Mouse (Mus musculus) thymus, adult 2 months (tissue): Measurements from ENCODE around the gene Gtf2h5.

ENCODE experiments used
- CTCF ChIP-seq: fragments of 200-500 bp; IDR thresholded peaks from 2 replicates; pipeline ENCODE4 v1.5.1; 2012; ENCODE audit warnings: mild to moderate bottlenecking, control low read depth, low read length, moderate library complexity, borderline replicate concordance; ENCODE audit not compliant: control insufficient read depth, poor library complexity, insufficient read depth; ENCODE audit errors: extremely low read depth
- POLR2A ChIP-seq: fragments of 200-500 bp; IDR thresholded peaks from 2 replicates; pipeline ENCODE4 v1.6.1; 2012; ENCODE audit warnings: mild to moderate bottlenecking, low read length, control low read depth, moderate library complexity; ENCODE audit not compliant: control insufficient read depth, poor library complexity, insufficient read depth; ENCODE audit errors: extremely low read depth

DNA sequence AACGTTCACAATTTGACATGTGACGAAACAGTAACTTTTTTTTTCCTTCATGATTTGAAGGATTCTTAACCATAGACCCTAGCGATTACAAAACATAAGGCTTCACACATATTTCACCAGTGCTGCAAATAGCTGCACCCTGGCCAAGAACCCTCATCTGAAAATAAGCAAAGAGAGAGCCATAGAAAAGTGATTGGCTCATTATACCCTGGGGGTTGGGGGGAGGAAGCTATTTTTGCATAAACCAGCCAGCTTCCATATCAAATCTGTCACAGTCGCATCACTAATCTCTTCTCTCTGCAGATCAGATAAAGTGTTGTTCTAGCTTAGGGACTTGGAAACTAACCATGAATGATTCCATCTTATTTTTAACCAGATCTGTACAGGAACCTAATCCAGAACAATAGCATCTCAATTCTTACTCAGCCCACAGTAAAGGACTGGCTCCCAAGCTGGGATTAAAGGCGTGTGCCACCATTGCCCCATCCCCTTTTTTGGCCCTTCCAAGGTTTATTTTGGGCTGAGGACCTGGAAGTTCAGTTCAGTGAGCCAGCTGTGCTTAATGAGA lies 3.8 kb downstream of the Gtf2h5 start:
- no peak for TF ChIP-seq CTCF
- TF ChIP-seq POLR2A, result no peak
